Mouse (Mus musculus) adrenal gland, postnatal 36 days (tissue): ENCODE measurements at regions not wholly inside any gene's neighbourhood (a gene's known extent, or its start where the extent isn't known, plus 50 kb on each side); places are given as distances from the start of the nearest gene placed in this dataset.

ENCODE experiments used
- DNase-seq, 2 experiments: peaks; one replicate each; pipeline ENCODE4 v3.0.0; 2021; ENCODE audit warnings: mixed read lengths in 1 of 2

DNA sequence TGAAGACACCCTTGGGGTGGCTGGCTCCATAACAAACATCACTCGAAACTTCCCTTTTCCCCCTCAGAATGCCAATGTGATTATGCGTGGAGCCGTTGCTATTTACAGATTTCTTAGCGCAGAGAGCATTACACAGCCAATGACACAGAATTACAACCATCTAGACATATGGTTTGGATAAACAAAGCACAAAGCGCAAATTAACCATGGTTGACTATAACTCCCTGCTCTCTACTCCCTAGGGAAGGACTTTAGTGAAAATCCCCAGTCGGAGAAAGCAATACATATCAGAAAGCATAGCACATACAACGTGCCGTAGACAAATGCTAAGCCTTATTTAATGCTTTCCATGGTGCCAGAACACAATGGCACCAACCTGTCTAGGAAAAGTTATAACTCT lies 131.8 kb downstream of the Tshz3 start:
- no peak for DNase-seq

DNA sequence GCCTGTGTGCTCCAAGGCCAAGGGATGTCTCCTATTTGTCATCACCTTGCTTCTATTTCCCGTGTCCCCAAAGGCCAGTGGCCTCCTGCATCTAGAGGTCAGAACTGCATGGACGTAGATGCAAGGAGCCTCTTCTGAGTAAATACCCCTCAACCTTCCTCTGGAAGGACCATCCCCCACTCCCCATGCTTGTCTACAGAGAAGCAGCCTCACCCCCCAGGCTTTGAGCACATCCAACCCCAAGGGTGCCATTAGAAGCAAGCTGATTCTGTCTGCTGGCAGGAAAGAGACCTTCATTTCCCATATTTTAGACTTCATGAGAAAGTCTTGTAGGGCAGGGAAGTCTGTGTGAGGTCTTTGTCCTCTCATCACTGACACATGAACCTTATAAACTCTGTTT lies 132.2 kb downstream of the Tshz3 start:
- DNase-seq, result no peak

DNA sequence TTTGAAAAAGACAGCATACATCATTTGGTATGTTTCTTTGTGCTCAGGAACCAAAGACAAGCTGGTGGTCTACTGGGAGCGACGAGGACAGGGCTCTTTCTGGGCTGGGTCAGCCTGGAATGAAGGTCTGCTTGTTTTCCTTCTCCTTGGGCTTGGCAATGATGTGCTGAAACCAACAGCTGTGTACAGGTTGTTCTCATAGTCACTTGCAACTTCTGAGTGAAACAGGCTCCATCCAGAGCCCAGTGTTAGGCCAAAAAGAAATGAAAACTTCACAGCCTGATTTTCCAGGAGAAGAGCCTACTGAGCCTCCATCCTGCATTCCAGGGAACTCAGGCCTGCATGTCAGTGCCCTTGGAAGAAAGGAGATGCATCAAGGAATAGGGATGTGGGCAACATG lies 150.4 kb downstream of the Tshz3 start:
- DNase-seq, result no peak

DNA sequence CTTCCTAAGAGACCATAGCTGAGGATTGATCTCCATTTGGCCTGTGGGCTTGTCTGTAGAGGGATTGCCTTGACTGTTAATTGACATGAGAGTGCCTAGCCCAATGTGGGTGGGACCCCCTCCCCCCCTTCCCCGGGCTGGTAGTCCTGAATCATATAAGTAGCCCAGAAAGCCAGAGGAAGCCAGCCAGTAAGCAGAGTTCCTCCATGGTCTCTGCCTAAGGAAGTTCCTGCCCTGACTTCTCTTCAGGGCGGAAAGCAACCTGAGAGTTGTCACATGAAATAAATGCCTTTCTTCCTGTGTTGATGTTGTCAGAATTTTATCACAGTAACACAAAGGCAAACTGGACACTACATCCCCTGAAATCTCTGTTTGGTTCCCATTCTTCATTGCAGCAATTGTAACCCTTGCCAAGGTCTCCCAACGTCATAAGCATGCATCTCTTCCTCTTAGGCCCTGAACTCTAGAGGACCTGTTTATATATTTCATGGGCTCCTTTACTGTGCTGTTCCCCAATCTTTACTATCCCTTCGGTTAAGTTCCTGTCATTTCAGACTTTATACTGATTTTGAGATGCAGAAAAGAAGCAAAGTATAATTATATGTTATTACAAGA lies 153.5 kb downstream of the Tshz3 start:
- DNase-seq, result no peak

DNA sequence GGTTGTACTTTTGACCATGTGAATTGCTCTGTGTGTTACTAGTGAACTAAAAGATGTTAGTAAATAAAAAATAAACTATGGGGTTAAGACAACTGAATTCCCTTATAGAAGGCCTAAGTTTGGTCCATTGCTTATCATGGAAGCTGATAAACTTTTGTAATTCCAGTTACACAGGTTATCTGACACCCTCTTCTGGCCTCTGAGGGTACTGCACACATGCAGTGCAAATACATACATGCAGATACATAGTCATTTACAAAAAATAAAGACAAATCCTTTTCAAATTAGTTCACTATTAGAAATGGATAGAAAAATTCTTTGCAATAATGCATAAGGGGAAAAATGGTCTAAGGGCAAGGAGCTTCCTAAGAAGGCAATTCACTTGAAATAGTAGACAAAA lies 156.4 kb downstream of the Tshz3 start:
- no peak for DNase-seq

DNA sequence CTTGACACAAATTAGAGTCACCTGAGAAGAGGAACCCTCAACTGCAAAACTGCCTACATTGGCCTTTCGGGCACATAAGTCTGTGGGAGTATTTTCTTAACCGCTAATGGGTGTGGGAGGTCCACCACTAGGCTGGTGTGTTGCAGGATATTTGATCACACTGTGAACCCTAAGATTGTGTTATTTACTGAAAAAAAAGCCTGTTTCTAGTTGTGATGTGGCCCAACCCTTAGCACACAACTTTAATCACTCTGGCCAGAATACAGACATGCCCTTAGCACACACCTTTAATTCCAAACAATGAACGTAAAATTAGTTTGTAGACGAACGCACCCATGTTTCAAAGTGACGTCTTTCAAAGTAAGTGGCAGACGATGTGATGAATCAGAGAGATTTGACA lies 161.5 kb downstream of the Tshz3 start:
- no peak for DNase-seq

DNA sequence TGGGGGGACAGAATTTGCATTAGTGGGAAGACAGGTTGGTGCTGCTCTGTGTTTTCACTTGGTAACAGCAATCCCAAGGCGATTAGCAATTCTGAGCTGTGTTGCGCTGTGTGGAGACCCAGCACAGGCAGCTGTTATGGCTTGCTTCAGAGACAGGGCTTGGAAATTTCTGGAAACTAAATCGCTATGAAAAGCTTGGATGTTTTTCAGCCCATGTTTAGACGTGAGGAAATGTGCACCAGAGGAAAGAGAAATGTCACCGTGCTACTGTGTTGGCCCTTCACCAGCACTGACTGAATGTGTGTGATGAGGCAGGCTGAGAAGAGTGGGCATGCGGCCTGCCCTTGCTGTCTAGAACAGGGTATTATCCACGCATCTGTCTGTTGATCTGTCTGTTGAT lies 164.6 kb downstream of the Tshz3 start:
- no peak for DNase-seq

DNA sequence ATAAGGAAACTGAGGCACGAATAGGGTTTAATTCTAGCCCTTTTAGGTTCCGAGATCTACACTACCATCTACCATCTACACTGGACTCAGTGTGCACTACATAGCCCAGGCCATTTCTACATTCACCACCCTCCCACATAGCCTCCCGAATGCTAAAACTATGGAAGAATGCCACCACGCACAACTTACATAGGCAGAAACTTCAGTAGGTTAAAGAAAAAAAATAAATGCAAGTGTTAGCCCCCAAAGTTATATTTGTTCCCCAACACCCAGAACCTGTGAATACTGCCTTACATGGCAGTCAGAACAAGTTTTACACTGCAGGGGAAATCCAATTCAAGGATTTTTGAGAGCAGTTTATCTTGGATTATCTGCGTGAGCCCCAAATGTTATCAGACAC lies 165.8 kb downstream of the Tshz3 start:
- no peak for DNase-seq

DNA sequence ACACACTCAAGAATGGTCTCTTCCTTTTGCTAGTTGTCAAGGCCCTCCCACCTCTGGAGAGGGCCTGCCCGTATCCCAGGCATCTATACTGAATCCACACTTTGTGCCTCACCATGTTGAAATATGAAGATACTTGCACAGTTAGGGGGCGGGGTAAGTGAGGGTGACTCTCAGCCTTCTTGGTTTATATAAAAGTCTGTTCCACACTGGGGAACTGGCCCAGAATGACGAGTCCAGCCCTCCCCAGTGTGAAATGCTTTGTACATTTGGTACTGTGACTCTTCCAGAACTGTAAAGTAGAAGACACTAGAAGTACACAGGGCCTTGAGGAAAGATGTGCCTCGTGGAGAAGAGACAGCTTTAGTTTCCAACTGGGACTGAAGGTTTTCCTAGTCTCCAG lies 166.8 kb downstream of the Tshz3 start:
- no peak for DNase-seq

DNA sequence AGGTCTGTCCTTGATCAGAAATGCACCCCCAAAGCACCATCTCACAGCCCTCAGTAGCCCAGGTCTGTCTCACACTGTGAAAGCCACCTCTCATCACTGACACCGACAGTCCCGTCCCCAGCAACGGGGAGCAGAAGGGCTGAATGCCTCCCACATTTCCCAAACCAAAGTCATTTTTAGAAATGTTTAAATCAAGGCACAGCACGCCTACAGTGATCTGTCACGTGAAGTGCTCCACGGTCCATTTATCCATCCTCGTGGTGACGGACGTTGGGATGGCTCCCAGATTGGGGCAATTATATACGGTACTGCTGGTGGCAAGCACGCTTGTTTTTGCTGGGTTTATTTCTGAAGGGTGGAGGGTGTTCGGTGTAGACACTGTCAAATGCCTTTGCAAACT lies 168.7 kb downstream of the Tshz3 start:
- no peak for DNase-seq

DNA sequence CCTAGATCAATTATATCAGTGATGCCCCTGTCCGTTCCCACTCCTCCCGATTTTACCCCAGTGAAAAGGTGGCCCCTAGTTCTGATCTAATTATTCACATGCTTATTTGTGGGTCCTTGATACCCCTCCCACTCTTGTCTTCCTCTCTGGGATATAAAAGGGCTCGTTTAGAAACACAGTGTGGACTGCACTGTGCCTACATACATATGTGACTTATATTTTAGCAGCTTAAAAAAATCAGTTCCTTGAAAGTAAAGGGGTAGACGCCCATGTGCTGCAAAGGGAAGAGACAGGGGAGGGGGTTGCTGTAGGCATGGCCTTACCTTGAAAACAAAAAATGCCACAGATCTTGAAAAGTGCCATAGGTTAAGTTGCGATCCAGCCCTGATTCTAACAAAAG lies 176.1 kb downstream of the Tshz3 start:
- no peak for DNase-seq

DNA sequence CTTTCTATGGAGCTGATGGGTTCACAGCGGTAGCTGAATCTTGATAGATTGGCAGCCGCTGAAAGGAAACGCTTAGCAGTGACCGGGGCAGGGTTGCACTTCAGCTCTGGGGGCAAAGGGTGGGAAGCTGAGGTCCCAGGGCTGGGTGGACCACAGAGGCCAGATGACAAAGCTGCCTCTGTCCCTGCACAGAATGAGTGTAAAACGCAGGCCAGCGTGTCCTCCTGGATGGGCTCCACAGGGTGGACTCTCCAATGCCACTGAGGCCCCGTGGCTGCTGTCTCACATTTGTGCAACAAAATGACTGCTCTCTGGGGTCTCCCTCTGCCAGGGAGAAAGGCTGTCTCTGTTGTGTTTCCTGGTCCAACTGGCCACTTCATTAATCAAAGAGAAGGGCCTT lies 179.8 kb downstream of the Tshz3 start:
- no peak for DNase-seq

DNA sequence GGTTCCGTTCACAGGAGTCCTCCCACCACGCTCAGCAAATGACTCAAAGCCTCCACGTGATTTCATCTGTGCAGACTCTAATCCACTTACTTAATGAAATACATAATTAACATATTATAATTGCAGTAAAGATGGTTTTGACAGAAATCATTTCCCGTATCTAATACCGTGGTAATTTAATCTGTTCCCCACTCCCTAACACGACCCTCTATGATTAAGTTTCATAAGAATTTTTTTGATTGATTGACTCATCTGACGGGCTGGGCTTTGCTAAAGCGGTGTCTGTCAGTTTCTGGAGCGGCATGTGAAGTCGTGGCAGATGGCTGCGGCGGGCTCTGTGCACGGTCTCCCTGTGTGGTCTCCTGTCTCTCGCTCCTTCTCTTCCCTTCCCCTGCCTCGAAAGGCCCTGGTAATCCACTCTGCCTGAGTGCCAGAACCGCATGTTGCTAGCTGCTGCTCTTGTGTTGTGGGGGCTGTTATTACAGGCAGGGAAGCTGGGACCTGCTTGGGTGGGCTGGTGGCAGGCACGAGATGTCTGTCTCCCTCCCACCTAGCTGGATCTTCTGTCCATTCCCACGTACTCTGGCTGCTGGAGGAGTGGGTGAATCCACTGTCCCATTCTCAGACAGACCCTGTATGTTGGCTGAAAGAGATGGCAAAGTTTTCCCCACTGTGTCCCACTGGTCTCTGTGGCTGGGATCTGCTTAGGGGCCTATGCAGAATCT lies 195.0 kb downstream of the Tshz3 start:
- DNase-seq, result no peak

DNA sequence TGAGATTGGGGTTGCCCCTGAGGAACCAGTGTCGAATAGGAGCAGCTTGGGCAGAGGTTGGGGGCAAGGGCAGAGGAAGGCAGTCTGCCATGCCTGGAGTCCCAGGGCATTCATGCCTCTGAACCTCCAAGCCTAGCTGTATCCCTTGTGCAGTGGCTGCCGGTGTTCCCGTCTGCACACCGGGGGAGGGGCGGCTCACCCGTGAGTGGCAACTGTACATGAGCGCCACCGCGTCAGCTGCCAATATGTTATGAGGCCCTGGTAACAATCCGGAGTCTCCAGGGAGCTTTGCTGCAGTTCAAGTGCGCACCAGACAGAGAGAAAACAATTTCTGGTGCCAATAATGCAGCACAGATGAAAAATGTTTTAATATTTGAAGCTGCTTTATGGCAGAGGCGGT lies 198.4 kb downstream of the Tshz3 start:
- no peak for DNase-seq

DNA sequence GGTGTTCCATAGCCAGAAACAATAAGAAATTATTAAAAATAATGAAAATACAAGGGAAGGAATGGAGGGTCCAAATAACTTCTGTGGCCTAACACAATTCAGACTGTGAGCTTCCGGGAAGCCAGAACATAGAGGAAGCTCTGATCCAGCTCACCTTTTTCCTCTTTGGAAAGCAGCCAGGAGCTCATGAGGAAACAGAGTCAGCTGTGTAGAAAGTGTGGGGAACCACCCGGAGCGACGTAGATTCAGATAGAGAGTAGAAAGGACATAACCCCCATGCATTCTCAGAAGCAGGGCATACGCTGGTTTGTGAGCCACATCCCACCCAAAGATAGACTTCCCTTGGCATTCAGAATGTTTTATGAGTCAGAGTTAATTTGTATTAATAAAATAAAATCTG lies 203.6 kb downstream of the Tshz3 start:
- no peak for DNase-seq

DNA sequence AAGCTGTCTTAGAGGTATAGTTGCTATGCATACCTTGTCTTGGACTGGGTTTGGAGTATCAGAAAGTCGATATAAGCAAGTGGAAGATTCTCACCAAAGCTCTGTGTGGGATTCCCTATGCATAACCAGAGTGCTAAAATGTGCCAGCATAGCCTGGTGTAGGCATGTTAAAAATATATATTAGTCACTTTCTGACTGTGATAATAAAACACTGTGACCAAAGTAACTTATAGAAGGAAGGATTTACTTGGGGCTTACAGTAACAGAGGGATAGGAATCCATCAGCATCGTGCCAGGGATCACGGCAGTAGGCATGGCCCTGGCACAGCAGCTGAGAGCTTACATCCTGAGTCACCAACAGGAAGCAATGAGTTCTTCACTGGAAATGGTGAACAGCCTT lies 215.4 kb downstream of the Tshz3 start:
- DNase-seq, result no peak

DNA sequence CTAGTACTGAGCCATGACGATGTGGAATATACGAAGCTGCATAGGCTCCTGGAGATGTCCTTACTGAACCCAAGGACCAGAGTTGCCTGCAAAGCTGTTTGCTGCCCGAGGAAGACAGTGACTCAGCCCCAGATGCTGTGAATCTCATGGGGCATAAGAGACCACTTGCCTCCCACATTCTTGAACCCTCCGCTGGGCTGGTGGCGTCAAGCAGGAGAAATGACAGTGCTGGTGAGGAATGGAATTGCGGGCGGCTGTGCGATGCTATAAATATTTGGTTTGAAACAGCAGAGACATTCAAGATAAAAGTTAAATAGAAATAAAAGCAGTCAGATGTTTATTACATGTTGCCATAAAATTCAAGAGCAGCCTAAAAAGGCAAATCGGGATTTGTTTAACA lies 216.3 kb downstream of the Tshz3 start:
- DNase-seq, result no peak

DNA sequence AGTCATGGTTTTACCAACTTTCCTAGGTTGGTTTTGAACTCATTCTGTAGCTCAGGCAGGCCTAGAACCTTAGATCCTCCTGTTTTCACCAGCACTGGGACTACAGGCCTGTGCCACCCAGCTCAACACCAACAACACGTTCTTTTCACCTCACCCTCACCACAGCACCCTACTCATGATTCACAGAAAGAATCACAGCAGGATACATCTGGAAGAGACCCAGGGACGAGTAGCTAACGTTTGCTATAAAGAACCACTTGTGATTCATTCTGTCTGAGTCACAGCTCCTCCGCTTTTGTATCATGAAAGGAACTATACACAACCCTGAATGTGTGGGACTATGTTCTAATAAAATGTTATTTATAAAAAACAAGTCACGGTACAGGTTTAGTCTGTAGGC lies 217.3 kb downstream of the Tshz3 start:
- DNase-seq, result peak in 1 of 2 experiments; percentile 13

DNA sequence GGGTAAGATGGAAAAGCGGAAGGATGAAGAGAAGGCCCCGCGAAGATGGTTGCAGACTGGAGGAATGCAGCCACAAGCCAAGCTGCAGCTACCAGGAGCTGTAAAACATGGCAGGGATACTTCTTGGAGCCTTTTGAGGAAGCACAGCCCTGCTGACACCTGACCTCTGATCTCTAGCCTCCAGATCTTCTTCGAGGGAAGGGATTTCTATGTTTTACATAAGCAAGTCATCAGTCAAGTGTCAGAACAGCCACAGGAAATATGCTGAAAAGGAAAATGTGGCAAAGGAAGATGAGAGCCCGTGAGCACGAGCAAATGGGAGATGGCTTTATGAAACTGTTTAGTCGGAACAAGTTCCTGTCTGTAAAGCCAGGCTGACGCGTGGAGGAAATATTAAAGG lies 219.1 kb downstream of the Tshz3 start:
- no peak for DNase-seq

DNA sequence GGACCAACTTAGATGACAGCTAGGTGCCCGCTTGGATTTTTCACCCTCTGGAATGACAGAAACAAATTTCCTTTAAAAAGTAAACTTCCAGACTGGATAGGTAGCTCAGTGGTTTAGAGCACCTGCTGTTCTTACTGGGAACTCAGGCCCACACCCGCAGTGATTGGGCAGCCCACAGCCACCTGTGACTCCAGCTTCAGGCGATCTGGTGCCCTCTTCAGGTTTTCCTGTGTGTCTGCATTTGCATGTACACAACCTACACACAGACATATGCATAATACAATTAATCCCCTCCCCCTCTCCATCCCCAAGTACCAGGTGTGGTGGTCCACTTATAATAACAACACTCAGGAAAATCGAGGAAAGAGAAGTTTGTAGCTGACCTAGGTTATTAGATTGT lies 221.5 kb downstream of the Tshz3 start:
- no peak for DNase-seq

DNA sequence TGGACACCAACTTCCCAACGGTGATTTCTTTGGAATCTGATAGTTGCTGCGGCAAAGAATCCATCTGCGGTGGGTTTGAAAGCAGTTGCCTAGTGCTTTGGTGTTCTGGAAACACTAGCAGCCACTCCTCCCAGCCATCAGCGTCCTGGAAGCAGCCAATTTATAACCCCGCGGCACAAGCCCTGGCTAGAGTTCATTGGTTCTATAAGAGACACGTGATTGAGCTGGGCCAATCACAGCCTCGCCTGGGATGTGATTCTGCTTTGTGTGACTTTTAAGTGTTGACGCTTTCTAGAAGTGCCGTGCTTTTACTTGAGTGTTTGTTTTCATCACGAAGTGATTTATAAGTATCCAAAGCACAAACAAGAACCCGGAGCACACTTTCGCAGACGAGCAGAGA lies 223.1 kb downstream of the Tshz3 start:
- DNase-seq, result no peak

DNA sequence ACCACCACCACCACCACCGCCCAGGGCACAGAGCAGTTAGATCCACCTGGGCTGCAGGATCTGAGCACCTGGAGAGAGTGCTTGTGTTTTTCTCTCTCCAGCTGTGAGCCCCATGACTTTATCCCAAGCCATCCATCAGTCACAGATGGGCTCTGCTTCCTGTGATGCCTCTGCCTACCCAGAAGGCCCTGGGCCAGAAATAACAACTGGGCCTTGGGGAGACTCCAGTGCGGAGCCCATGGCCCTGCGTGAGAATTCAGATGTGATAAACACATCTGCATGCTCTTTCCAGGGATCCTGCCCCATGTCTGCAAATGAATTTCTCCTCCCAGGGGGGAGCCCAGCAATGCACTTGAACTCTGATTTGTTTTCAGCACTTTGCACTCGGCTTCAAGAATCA lies 235.6 kb downstream of the Tshz3 start:
- DNase-seq, result no peak

DNA sequence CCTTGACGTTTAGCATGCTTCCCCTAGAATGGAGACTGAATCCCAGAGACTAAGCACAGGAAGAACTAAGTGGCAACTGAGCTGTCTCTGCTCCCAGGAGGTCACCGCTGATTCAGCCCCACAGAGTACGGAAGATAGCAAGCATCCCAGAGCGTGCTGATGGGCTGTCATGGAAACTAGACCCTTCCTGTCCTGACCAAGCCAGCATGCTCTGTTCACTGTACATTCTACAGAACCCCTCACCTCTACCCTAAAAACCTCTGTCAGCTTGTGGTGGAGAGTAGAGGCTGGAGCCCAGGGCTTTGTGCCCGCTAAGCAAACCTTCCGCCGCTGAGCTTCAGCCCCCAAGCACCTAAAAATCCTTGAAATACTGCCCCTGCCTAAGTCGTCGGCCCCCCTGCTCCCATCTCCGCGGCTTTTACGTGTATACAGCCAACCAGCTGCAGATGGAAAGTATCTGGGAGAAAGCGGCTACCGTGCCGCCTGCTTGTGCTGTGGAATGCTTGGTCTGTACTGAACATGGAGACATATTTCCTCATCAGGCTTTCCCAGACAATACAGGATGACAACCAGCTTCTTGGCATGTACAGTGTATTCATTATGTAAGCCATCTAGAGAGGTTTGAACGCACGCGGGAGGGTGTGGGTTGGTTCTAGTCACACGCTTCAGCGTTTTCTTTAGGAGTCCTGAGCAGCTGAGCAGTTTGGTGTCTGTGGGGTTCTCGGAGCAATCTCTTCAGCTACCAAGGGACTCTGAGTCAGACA lies 237.1 kb downstream of the Tshz3 start:
- DNase-seq, result no peak

DNA sequence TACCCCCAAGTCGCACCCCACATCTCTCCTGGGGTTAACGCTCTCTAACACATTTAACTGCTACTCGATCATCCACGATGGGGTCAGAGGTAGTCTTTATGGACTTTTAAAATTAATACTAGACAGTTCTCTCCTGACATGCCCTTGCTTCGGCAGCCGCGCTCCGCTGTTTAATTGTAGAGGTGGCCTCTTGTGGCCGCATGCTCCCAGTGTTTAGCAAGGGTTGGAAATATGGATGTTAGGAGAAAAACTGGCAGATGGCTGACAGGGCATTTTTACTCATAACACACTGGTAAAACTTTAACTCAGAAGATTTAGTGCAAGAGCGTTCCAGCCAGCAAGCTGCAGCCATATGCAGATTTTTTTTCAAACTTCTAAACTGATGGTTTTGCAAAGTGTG lies 242.7 kb downstream of the Tshz3 start:
- DNase-seq, result no peak
